Mouse (Mus musculus): Measurements from ENCODE around the gene Trim67. TPM values are rescaled to one million over a fixed set of nuclear protein-coding genes. Genes with fewer than 3 reads are reported as not detected.

The Trim67 gene
- total RNA-seq (2021) = 2.2 and 3.0 TPM in 2 replicates
- long read RNA-seq = 0 reads

- peak; percentile 65 for DNase-seq
Observed at GRCm38 (mm10) chr8:124792708-124793107, at the start of gene Trim67. Trim67 (plus strand) TSS chr8:124793092.

GRCm38 (mm10) chr8:124746661-124747060 is 46.2 kb upstream of the Trim67 start:
- no peak for DNase-seq

- no peak for DNase-seq
Observed at GRCm38 (mm10) chr8:124751191-124751590, 41.7 kb upstream of the Trim67 start.

GRCm38 (mm10) chr8:124751709-124752173 is 41.2 kb upstream of the Trim67 start, which contains the start of gene Fam89a:
Fam89a (minus strand) TSS chr8:124751832.
- DNase-seq = peak; percentile 73

GRCm38 (mm10) chr8:124752325-124752862 is 40.5 kb upstream of the Trim67 start:
- DNase-seq = no peak

- no peak for DNase-seq
Observed at GRCm38 (mm10) chr8:124754101-124754791, 38.6 kb upstream of the Trim67 start.

GRCm38 (mm10) chr8:124754792-124755190 is 38.1 kb upstream of the Trim67 start:
- DNase-seq = no peak

- DNase-seq = no peak
Observed at GRCm38 (mm10) chr8:124755481-124755880, 37.4 kb upstream of the Trim67 start.

- DNase-seq = no peak
Observed at GRCm38 (mm10) chr8:124756153-124756552, 36.7 kb upstream of the Trim67 start.

GRCm38 (mm10) chr8:124756601-124757000 is 36.3 kb upstream of the Trim67 start:
- no peak for DNase-seq

GRCm38 (mm10) chr8:124758544-124758943 is 34.3 kb upstream of the Trim67 start:
- DNase-seq = peak; percentile 20

- DNase-seq = no peak
Observed at GRCm38 (mm10) chr8:124763061-124763460, 29.8 kb upstream of the Trim67 start.

GRCm38 (mm10) chr8:124772389-124772788 is 20.5 kb upstream of the Trim67 start:
- no peak for DNase-seq

- peak; percentile 84 for DNase-seq
Observed at GRCm38 (mm10) chr8:124775695-124776094, 17.2 kb upstream of the Trim67 start.

GRCm38 (mm10) chr8:124780236-124780635 is 12.7 kb upstream of the Trim67 start:
- DNase-seq = peak; percentile 47

- peak; percentile 10 for DNase-seq
Observed at GRCm38 (mm10) chr8:124782431-124782830, 10.5 kb upstream of the Trim67 start.

- DNase-seq = no peak
Observed at GRCm38 (mm10) chr8:124783228-124783627, 9.7 kb upstream of the Trim67 start.

- no peak for DNase-seq
Observed at GRCm38 (mm10) chr8:124784613-124785012, 8.3 kb upstream of the Trim67 start.

GRCm38 (mm10) chr8:124790676-124791075 is 2.2 kb upstream of the Trim67 start:
- DNase-seq = no peak

- no peak for DNase-seq
Observed at GRCm38 (mm10) chr8:124791751-124792150, 1.1 kb upstream of the Trim67 start.

- peak; percentile 29 for DNase-seq
Observed at GRCm38 (mm10) chr8:124792186-124792585, 706 bp upstream of the Trim67 start.

GRCm38 (mm10) chr8:124793172-124793651 is 320 bp downstream of the Trim67 start:
- DNase-seq = peak; percentile 97

- peak; percentile 15 for DNase-seq
Observed at GRCm38 (mm10) chr8:124793661-124794485, 981 bp downstream of the Trim67 start.

Measured in adrenal gland, postnatal 25 days (tissue).